Mouse (Mus musculus): Measurements from ENCODE around the gene Gm10944.

DNA sequence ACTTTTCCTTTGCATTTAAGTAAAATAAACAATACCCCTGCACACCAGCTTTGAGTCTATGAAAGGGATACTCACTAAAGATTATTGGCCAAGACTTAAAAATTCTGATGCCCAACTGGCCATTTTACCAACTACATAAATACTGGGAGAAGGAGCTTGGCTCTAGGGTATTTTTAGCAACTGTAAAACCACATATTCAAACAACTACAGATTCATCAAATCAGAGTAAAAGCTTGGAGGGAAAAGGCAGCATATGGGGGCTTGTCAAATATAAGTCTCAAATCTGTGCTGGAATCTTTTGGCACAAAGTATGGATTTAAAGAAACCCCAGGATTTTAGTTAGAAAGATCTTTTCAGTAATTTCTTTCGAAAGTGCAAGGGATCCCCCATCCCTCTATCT is 20.2 kb downstream of the Gm10944 start:
- TF ChIP-seq CTCF (IDR thresholded peaks at IDR 0.05; ENCODE audit: borderline replicate concordance, insufficient read depth, low read length) = no peak
- TF ChIP-seq POLR2A (IDR thresholded peaks at IDR 0.05; ENCODE audit: low read depth, low read length) = no peak

Data from embryonic fibroblast, embryonic 13.5 days (primary cell).